Mouse (Mus musculus) liver, postnatal 0 days (tissue): ENCODE measurements around the gene Plekhg2.

Experiments used
- CTCF ChIP-seq: sonication (generic); IDR thresholded peaks from 2 replicates; pipeline ENCODE4 v1.5.1; 2016; ENCODE audit warnings: antibody characterized with exemption, low read depth
- EP300 ChIP-seq: IDR thresholded peaks from 2 replicates; pipeline ENCODE4 v1.6.1; 2016; ENCODE audit warnings: antibody characterized with exemption, low read depth, mild to moderate bottlenecking

GRCm38 (mm10) chr7:28357984-28358383, 14.4 kb downstream of the Plekhg2 start:
- no peak for TF ChIP-seq CTCF
- TF ChIP-seq EP300 = no peak; the same call in 1 of the 2 replicates
